Mouse (Mus musculus) kidney, embryonic 15.5 days (tissue): Measurements from ENCODE around the gene Atad1. TPM values are rescaled to one million over a fixed set of nuclear protein-coding genes. Genes with fewer than 3 reads are reported as not detected.
"Not testable (repeated sequence)": the region's sequence is repeated elsewhere in the genome, so short reads cannot be mapped to it uniquely, and the experiment has no call there.

Experiments used
- ATAC-seq: fragments of 200-750 bp; cut with Nextera tagmentation; replicated peaks from 2 replicates; pipeline ENCODE4 v1.8.0; 2017; ENCODE audit warnings: moderate TSS enrichment; ENCODE audit not compliant: low FRiP score
- H3K27ac ChIP-seq: fragments of 300-500 bp; sonication (generic); 2 replicates; pipeline ENCODE4 v1.5.1; 2015; ENCODE audit warnings: mild to moderate bottlenecking, inconsistent platforms
- H3K27me3 ChIP-seq: fragments of 300-500 bp; sonication (generic); 2 replicates; pipeline ENCODE4 v1.6.1; 2015; ENCODE audit warnings: inconsistent platforms
- H3K36me3 ChIP-seq: fragments of 300-500 bp; sonication (generic); 2 replicates; pipeline ENCODE4 v1.6.1; 2015; ENCODE audit warnings: inconsistent platforms
- H3K4me1 ChIP-seq: fragments of 300-500 bp; sonication (generic); 2 replicates; pipeline ENCODE4 v1.6.1; 2015; ENCODE audit warnings: inconsistent platforms
- H3K4me2 ChIP-seq: fragments of 300-500 bp; sonication (generic); 2 replicates; pipeline ENCODE4 v1.6.1; 2015; ENCODE audit warnings: moderate library complexity, mild to moderate bottlenecking, inconsistent platforms
- H3K4me3 ChIP-seq: fragments of 300-500 bp; sonication (generic); replicated peaks from 2 replicates; pipeline ENCODE4 v1.5.1; 2015; ENCODE audit warnings: mild to moderate bottlenecking, inconsistent platforms
- H3K9ac ChIP-seq: fragments of 300-500 bp; sonication (generic); 2 replicates; pipeline ENCODE4 v1.6.1; 2015; ENCODE audit warnings: mild to moderate bottlenecking, inconsistent platforms
- H3K9me3 ChIP-seq: fragments of 300-500 bp; sonication (generic); replicated peaks from 2 replicates; pipeline ENCODE4 v1.6.1; 2016; ENCODE audit warnings: inconsistent platforms
- WGBS: fragments of 180-500 bp; shearing (Covaris S2); methylation state at CpG from one replicate; pipeline ENCODE4 v1.1.7; 2015; ENCODE audit warnings: mixed read lengths; 5-methylcytosine and 5-hydroxymethylcytosine counted together
- polyA plus RNA-seq: library from polyadenylated mRNA; unstranded; fragments of >200 nt; fragmentation: Nextera tagmentation; extraction: Ambion mirVana; gene quantifications from 2 replicates; pipeline ENCODE4 v1.2.1, GENCODE M21; 2015

Atad1 gene
- polyA plus RNA-seq, 1 experiment from 2014 or later: 82.5 TPM

GRCm38 (mm10) chr19:32710288-32710687 lies 29.3 kb downstream of the Atad1 start:
- no peak overlapping the region for H3K4me3 ChIP-seq
- peaks cover 23% of the 10 kb centered on the region for H3K36me3 ChIP-seq
- H3K27me3 ChIP-seq: no peaks in the 10 kb centered on the region
- ATAC-seq: no peak
- WGBS: 70% methylated on average over 3 of the region's 3 CpGs
- no peak overlapping the region for H3K9ac ChIP-seq
- no peak overlapping the region for H3K27ac ChIP-seq
- H3K4me1 ChIP-seq: peaks cover 23% of the 10 kb centered on the region
- no peaks in the 10 kb centered on the region for H3K9me3 ChIP-seq
- 0 out of 2 replicates have a peak overlapping the region, but pooled peaks have one; percentile 86 for H3K4me2 ChIP-seq

GRCm38 (mm10) chr19:32708996-32709395 lies 30.6 kb downstream of the Atad1 start:
- no peaks in the 10 kb centered on the region for H3K27me3 ChIP-seq

GRCm38 (mm10) chr19:32702191-32702590 lies 37.4 kb downstream of the Atad1 start:
- Histone ChIP-seq H3K4me2 (no peak overlapping the region), H3K4me3 (no peak overlapping the region), H3K9me3 (no peaks in the 10 kb centered on the region), H3K4me1 (no peaks in the 10 kb centered on the region), H3K27me3 (no peaks in the 10 kb centered on the region), H3K36me3 (peaks cover 85% of the 10 kb centered on the region), H3K27ac (no peak overlapping the region), H3K9ac (no peak overlapping the region)
- no peak for ATAC-seq
- 85% methylated on average over 3 of the region's 3 CpGs for WGBS

More at GRCm38 (mm10) chr19:32708996-32709395, 30.6 kb downstream of the Atad1 start:
- Histone ChIP-seq H3K36me3 (peaks cover 36% of the 10 kb centered on the region), H3K9ac (no peak overlapping the region), H3K27ac (no peak overlapping the region), H3K4me2 (no peak overlapping the region), H3K4me3 (no peak overlapping the region), H3K4me1 (peaks cover 23% of the 10 kb centered on the region), H3K9me3 (no peaks in the 10 kb centered on the region)
- ATAC-seq: no peak
- 91% methylated on average over 5 of the region's 5 CpGs for WGBS

GRCm38 (mm10) chr19:32696674-32697073 lies 42.9 kb downstream of the Atad1 start:
- Histone ChIP-seq H3K4me3 (no peak overlapping the region), H3K9me3 (no peaks in the 10 kb centered on the region), H3K27me3 (no peaks in the 10 kb centered on the region), H3K4me2 (no peak overlapping the region), H3K27ac (no peak overlapping the region), H3K4me1 (no peaks in the 10 kb centered on the region), H3K9ac (no peak overlapping the region), H3K36me3 (peaks cover 88% of the 10 kb centered on the region)
- no peak for ATAC-seq
- 93% methylated on average over 2 of the region's 2 CpGs for whole genome bisulfite sequencing

GRCm38 (mm10) chr19:32689724-32690123 lies 49.9 kb downstream of the Atad1 start:
- Histone ChIP-seq H3K27ac (no peak overlapping the region), H3K4me2 (no peak overlapping the region), H3K4me3 (no peak overlapping the region), H3K9ac (no peak overlapping the region), H3K36me3 (peaks cover 70% of the 10 kb centered on the region), H3K4me1 (no peaks in the 10 kb centered on the region), H3K27me3 (no peaks in the 10 kb centered on the region), H3K9me3 (no peaks in the 10 kb centered on the region)
- ATAC-seq: no peak
- 68% methylated on average over 6 of the region's 6 CpGs for WGBS

- H3K4me2 ChIP-seq, ATAC-seq, H3K4me1 ChIP-seq, H3K4me3 ChIP-seq, H3K9me3 ChIP-seq, H3K27ac ChIP-seq, H3K9ac ChIP-seq, H3K27me3 ChIP-seq: not testable (repeated sequence)
- WGBS: 88% methylated on average over 3 of the region's 3 CpGs
- H3K36me3 ChIP-seq: peaks cover 64% of the 10 kb centered on the region
These were observed 51.4 kb downstream of the Atad1 start for GRCm38 (mm10) chr19:32688227-32688626.

GRCm38 (mm10) chr19:32687721-32688120 lies 51.9 kb downstream of the Atad1 start:
- Histone ChIP-seq H3K27me3 (no peaks in the 10 kb centered on the region), H3K4me1 (no peaks in the 10 kb centered on the region), H3K9me3 (no peaks in the 10 kb centered on the region), H3K27ac (no peak overlapping the region), H3K4me3 (no peak overlapping the region), H3K36me3 (peaks cover 64% of the 10 kb centered on the region), H3K9ac (no peak overlapping the region), H3K4me2 (no peak overlapping the region)
- 87% methylated on average over 5 of the region's 5 CpGs for WGBS
- no peak for ATAC-seq

- Histone ChIP-seq H3K4me2 (no peak overlapping the region), H3K36me3 (peaks cover 70% of the 10 kb centered on the region), H3K4me3 (no peak overlapping the region), H3K4me1 (no peaks in the 10 kb centered on the region), H3K27me3 (no peaks in the 10 kb centered on the region), H3K9me3 (no peaks in the 10 kb centered on the region), H3K27ac (no peak overlapping the region), H3K9ac (no peak overlapping the region)
- no peak for ATAC-seq
- 89% methylated on average over 5 of the region's 5 CpGs for WGBS
These were observed 56.5 kb downstream of the Atad1 start for GRCm38 (mm10) chr19:32683081-32683480.

- ATAC-seq: no peak
- Histone ChIP-seq H3K9ac (no peak overlapping the region), H3K36me3 (peaks cover 66% of the 10 kb centered on the region), H3K4me1 (no peaks in the 10 kb centered on the region), H3K27ac (no peak overlapping the region), H3K27me3 (no peaks in the 10 kb centered on the region), H3K9me3 (no peaks in the 10 kb centered on the region), H3K4me3 (no peak overlapping the region), H3K4me2 (no peak overlapping the region)
- WGBS: 86% methylated on average over 2 of the region's 2 CpGs
These were observed 58.7 kb downstream of the Atad1 start for GRCm38 (mm10) chr19:32680894-32681293.

- no peak overlapping the region for H3K4me2 ChIP-seq
- no peak for ATAC-seq
- no peaks in the 10 kb centered on the region for H3K27me3 ChIP-seq
- WGBS: 87% methylated on average over 3 of the region's 3 CpGs
- H3K9ac ChIP-seq: no peak overlapping the region
- H3K27ac ChIP-seq: no peak overlapping the region
- peaks cover 63% of the 10 kb centered on the region for H3K36me3 ChIP-seq
- H3K9me3 ChIP-seq: no peaks in the 10 kb centered on the region
- no peaks in the 10 kb centered on the region for H3K4me1 ChIP-seq
- H3K4me3 ChIP-seq: no peak overlapping the region
These were observed 63.8 kb downstream of the Atad1 start for GRCm38 (mm10) chr19:32675766-32676165.

- not testable (repeated sequence) for H3K27ac ChIP-seq, H3K4me2 ChIP-seq, H3K27me3 ChIP-seq, H3K4me1 ChIP-seq, ATAC-seq, H3K9ac ChIP-seq, H3K4me3 ChIP-seq, H3K9me3 ChIP-seq
- 92% methylated on average over 1 of the region's 1 CpGs for WGBS
- peaks cover 25% of the 10 kb centered on the region for H3K36me3 ChIP-seq
These were observed 71.8 kb downstream of the Atad1 start for GRCm38 (mm10) chr19:32667830-32668229.

GRCm38 (mm10) chr19:32665243-32665642 lies 74.3 kb downstream of the Atad1 start:
- ATAC-seq: no peak
- Histone ChIP-seq H3K27ac (no peak overlapping the region), H3K4me2 (no peak overlapping the region), H3K36me3 (peaks cover 12% of the 10 kb centered on the region; the same call in 1 of the 2 replicates), H3K4me1 (no peaks in the 10 kb centered on the region), H3K9me3 (no peaks in the 10 kb centered on the region), H3K4me3 (no peak overlapping the region), H3K27me3 (no peaks in the 10 kb centered on the region), H3K9ac (no peak overlapping the region)
- 88% methylated on average over 8 of the region's 8 CpGs for WGBS

- Histone ChIP-seq H3K36me3 (0 out of 2 replicates have a peak, but pooled peaks cover 12% of the 10 kb centered on the region), H3K9me3 (no peaks in the 10 kb centered on the region), H3K27me3 (no peaks in the 10 kb centered on the region), H3K27ac (no peak overlapping the region), H3K4me3 (no peak overlapping the region), H3K4me2 (no peak overlapping the region), H3K9ac (no peak overlapping the region), H3K4me1 (no peaks in the 10 kb centered on the region)
- no peak for ATAC-seq
- 90% methylated on average over 6 of the region's 6 CpGs for WGBS
These were observed 76.7 kb downstream of the Atad1 start for GRCm38 (mm10) chr19:32662936-32663335.
